Mouse (Mus musculus) right cerebral cortex, postnatal 36 days (tissue): ENCODE data around the gene B4gat1.

ENCODE experiments used
- DNase-seq, 2 experiments: peaks; one replicate each; pipeline ENCODE4 v3.0.0; 2022; ENCODE audit warnings: low spot score in 2 of 2, mixed read lengths in 1 of 2

B4gat1 gene

GRCm38 (mm10) chr19:5032686-5033085, 5.9 kb upstream of the B4gat1 start:
- DNase-seq: no peak

- DNase-seq: no peak
Measured at GRCm38 (mm10) chr19:5036577-5036976, 2.0 kb upstream of the B4gat1 start.

- peak; percentile 76 to 78 for DNase-seq
Measured at GRCm38 (mm10) chr19:5037678-5038571, 701 bp upstream of the B4gat1 start.

GRCm38 (mm10) chr19:5039301-5040114, 882 bp downstream of the B4gat1 start:
- peak in 1 of 2 experiments; percentile 31 for DNase-seq

- DNase-seq: peak; percentile 92 to 93
Measured at GRCm38 (mm10) chr19:5040862-5041523, 2.4 kb downstream of the B4gat1 start, which contains the start of gene Brms1. Gene Brms1, plus strand, starts transcription at chr19:5041354.

- DNase-seq: no peak
Measured at GRCm38 (mm10) chr19:5041588-5041987, 3.0 kb downstream of the B4gat1 start.

- DNase-seq: no peak
Measured at GRCm38 (mm10) chr19:5045531-5045930, 6.9 kb downstream of the B4gat1 start.

GRCm38 (mm10) chr19:5048138-5049056, 9.8 kb downstream of the B4gat1 start:
- peak; percentile 74 to 81 for DNase-seq

GRCm38 (mm10) chr19:5049325-5049724, 10.7 kb downstream of the B4gat1 start:
- no peak for DNase-seq

- peak; percentile 77 to 88 for DNase-seq
Measured at GRCm38 (mm10) chr19:5050047-5050905, 11.7 kb downstream of the B4gat1 start, which contains the start of gene Rin1. Gene Rin1, plus strand, starts transcription at chr19:5050481.

- DNase-seq: no peak
Measured at GRCm38 (mm10) chr19:5051031-5051430, 12.4 kb downstream of the B4gat1 start.

GRCm38 (mm10) chr19:5051515-5051914, 12.9 kb downstream of the B4gat1 start:
- no peak for DNase-seq

- peak; percentile 41 to 66 for DNase-seq
Measured at GRCm38 (mm10) chr19:5052166-5052822, 13.7 kb downstream of the B4gat1 start.

GRCm38 (mm10) chr19:5052853-5053252, 14.2 kb downstream of the B4gat1 start:
- DNase-seq: no peak

GRCm38 (mm10) chr19:5053909-5054308, 15.3 kb downstream of the B4gat1 start:
- DNase-seq: no peak

GRCm38 (mm10) chr19:5056251-5056650, 17.6 kb downstream of the B4gat1 start:
- DNase-seq: no peak

GRCm38 (mm10) chr19:5057876-5058775, 19.5 kb downstream of the B4gat1 start:
- DNase-seq: no peak
